Mouse (Mus musculus) liver, adult 2 months (tissue): ENCODE measurements around the gene Tmem239.

ENCODE experiments used
- CTCF ChIP-seq: fragments of 200-500 bp; IDR thresholded peaks from 2 replicates; pipeline ENCODE4 v1.5.1; 2011; ENCODE audit warnings: low read depth, low read length, control low read depth
- POLR2A ChIP-seq: fragments of 200-500 bp; IDR thresholded peaks from 2 replicates; pipeline ENCODE4 v1.6.1; 2011; ENCODE audit warnings: low read length, control low read depth; ENCODE audit not compliant: insufficient read depth; ENCODE audit errors: extremely low read depth

DNA sequence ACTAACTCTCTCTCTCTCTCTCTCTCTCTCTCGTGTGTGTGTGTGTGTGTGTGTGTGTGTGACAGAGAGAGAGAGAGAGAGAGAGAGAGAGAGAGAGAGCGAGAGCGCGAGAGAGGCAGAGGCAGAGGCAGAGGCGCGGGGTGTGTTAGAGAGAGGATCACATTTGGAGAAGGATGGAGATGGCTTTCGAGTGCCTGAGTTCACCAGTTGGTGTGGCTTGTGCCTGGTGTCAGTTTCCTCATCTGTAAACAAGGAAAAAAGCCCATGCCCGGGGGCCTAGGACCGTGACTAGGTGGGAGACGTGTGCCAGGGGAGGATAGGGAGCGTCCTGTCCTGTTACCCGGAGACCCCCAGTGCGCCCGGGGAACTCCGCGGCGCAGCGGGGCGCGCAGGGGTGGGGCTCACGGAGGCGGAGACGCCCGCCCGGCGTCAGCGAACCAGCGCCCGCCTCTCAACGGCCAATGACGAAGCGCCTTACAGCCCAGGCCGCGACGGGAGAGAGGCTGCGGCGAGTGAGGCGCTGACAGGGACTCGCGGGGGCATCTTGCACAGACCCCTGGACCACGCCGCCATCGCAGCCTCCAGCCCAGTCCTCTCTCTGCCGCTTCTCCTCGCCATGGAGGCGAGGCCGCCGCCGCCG is 43.6 kb downstream of the Tmem239 start, which contains the start of gene Ptpra:
- TF ChIP-seq CTCF (no peak), POLR2A (peak; percentile 72; the same call in 1 of the 2 replicates)
